Mouse (Mus musculus): ENCODE results near the gene Gng7.

- TF ChIP-seq POLR2A (IDR thresholded peaks at IDR 0.05; ENCODE audit: insufficient read depth, low read depth, low read length) (no peak), EP300 (IDR thresholded peaks at IDR 0.05; ENCODE audit: insufficient read depth, low read depth, low read length) (no peak), CTCF (IDR thresholded peaks at IDR 0.05) (no peak)
Measured at GRCm38 (mm10) chr10:80917336-80917778, 97.4 kb downstream of the Gng7 start.
